Mouse (Mus musculus): ENCODE data around the gene Dpy19l1. TPM values are rescaled to one million over a fixed set of nuclear protein-coding genes. Genes with fewer than 3 reads are reported as not detected.
A peak's percentile ranks its signal among the peaks of the same experiment; 100 is the strongest.

Gene Dpy19l1
- polyA plus RNA-seq, 1 experiment: 0.51 TPM

DNA sequence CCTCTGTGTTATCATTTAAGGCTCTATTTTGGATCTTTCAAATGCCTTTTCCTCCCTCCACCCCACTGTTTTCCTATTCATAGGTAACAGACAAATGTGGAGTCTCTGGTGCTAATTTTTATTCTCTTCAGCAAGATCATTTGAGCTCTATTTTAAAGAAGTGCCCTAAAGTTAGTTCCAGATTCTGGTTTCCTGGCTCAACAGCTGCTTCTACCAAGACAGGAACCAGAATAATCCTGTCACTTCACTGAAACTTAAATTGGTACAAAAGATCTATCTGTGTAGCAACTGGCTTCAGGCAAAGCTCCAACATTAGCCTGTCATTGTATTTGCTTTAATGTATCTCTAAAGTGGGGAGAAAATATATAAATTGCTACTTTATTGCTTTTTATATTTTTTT is 3.6 kb upstream of the Dpy19l1 start:
- H3K4me1 ChIP-seq (ENCODE audit: control insufficient read depth): peaks cover 23% of the 10 kb centered on the region
- H3K9me3 ChIP-seq (ENCODE audit: control insufficient read depth, low read length): no peaks in the 10 kb centered on the region
- H3K4me3 ChIP-seq (replicated peaks): no peak overlapping the region
- H3K27me3 ChIP-seq (ENCODE audit: control insufficient read depth): no peaks in the 10 kb centered on the region
- TF ChIP-seq GATA1 (IDR thresholded peaks at IDR 0.05; ENCODE audit: low read length) (no peak), TAL1 (IDR thresholded peaks at IDR 0.05; ENCODE audit: low read length) (no peak)
- H3K36me3 ChIP-seq (ENCODE audit: control insufficient read depth): no peaks in the 10 kb centered on the region

DNA sequence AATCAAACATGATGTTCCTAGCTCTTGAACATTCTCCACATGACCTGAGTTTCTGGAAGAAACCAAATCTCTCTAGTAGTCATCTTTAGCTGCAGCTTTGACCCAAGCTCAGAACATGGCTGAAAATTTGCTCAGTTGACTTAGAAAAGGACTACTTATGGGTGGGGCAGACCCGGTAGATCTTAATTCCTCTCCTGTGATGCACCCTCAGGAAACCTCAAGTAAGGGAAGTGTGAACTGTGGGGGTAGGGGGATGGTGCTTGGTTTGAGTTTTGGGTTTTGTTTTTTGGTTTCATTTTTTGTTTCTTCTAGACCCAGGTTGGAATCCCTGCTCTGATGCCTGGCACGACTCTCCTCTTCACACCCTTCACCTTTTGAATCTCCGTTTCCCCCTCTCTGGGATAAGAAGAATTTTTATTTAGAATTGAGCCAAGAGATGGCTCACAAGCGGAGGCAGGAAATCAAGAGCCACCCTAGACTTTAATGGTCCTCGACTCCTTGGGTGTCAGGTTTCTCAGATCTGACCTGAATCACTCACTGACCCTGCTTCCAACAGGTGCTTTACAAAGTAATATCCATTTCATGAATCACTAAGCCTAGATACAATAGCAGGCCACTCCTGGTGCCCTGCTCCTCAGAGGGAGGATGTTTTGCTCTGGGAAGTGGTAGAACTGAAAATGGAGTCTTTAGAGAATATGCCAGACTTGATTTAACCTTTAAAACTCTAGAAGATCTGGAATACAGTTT is 2.2 kb upstream of the Dpy19l1 start:
- TF ChIP-seq GATA1 (IDR thresholded peaks at IDR 0.05; ENCODE audit: low read length) (no peak), TAL1 (IDR thresholded peaks at IDR 0.05; ENCODE audit: low read length) (no peak)
- Histone ChIP-seq H3K9me3 (ENCODE audit: control insufficient read depth, low read length) (no peaks in the 10 kb centered on the region), H3K36me3 (ENCODE audit: control insufficient read depth) (no peaks in the 10 kb centered on the region), H3K4me1 (ENCODE audit: control insufficient read depth) (peaks cover 36% of the 10 kb centered on the region), H3K27me3 (ENCODE audit: control insufficient read depth) (no peaks in the 10 kb centered on the region), H3K4me3 (replicated peaks) (no peak overlapping the region)

DNA sequence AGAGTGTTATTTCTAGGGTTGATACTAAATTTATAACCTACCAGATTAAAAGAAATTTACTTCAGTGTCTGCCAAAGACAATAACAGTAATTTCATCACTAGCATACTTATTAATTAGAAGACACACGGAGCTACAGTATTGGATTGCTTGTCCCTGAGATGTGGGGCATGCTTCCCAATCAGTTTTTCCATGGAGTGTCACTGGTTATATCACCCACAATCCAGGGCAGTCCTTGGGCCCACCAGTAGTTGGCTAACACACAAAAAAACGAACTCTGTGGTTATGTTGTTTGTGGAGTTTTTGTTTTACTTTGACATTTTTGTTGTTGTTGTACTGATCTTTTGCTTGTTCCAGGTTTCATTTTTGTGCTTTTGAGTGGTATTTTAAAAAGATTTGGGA is 1.4 kb upstream of the Dpy19l1 start:
- Histone ChIP-seq H3K4me1 (ENCODE audit: control insufficient read depth) (peaks cover 44% of the 10 kb centered on the region), H3K27me3 (ENCODE audit: control insufficient read depth) (no peaks in the 10 kb centered on the region), H3K36me3 (ENCODE audit: control insufficient read depth) (peaks cover 3% of the 10 kb centered on the region), H3K9me3 (ENCODE audit: control insufficient read depth, low read length) (no peaks in the 10 kb centered on the region), H3K4me3 (replicated peaks) (no peak overlapping the region)
- TF ChIP-seq GATA1 (IDR thresholded peaks at IDR 0.05; ENCODE audit: low read length) (no peak), TAL1 (IDR thresholded peaks at IDR 0.05; ENCODE audit: low read length) (no peak)

DNA sequence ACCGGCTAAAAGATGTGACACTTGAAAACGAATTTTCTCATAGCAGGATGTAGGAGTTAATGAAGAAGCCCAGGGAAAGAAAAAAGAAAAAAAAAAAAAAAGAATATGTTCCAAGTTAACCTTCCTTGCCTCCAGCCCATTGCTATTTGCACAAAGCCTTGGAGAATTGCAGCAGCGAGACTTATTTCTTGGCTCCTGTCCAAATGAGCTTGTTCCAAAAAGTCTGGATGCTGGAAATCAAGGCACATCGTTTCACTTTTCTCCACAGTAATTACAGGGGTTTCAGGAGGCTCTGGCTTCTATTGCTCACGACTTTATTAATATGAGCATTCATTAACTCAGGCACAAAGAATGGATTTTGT is 899 bp upstream of the Dpy19l1 start:
- Histone ChIP-seq H3K27me3 (ENCODE audit: control insufficient read depth) (no peaks in the 10 kb centered on the region), H3K4me3 (replicated peaks) (peak overlapping the region; percentile 85), H3K9me3 (ENCODE audit: control insufficient read depth, low read length) (no peaks in the 10 kb centered on the region), H3K4me1 (ENCODE audit: control insufficient read depth) (peaks cover 44% of the 10 kb centered on the region), H3K36me3 (ENCODE audit: control insufficient read depth) (peaks cover 3% of the 10 kb centered on the region)
- TF ChIP-seq TAL1 (IDR thresholded peaks at IDR 0.05; ENCODE audit: low read length): no peak
- no peak for TF ChIP-seq GATA1 (IDR thresholded peaks at IDR 0.05; ENCODE audit: low read length)

DNA sequence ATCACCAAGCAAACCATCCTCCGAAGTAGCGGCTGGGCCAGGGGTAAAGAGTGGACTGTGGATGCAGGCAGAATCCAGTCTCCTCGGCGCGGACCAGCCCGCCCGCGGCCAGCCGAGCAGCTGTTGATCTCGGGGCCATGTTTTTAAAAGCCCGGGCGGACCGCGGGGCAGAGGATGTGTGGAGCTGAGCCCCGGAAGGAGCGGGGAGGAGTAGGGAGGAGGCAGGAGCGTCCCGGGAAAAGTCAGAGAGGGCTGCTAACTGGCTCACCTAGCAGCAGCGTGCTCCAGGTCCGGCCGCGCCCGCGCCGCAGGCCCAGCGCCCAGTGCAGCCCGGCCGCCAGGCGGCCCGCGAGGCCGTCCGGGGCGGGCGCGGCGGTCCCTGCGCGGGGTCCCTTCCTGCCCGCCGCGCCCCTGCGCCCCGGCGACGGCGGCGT is 352 bp downstream of the Dpy19l1 start:
- Histone ChIP-seq H3K9me3 (ENCODE audit: control insufficient read depth, low read length) (0 out of 2 replicates have a peak, but pooled peaks cover 4% of the 10 kb centered on the region), H3K27me3 (ENCODE audit: control insufficient read depth) (no peaks in the 10 kb centered on the region), H3K4me1 (ENCODE audit: control insufficient read depth) (peaks cover 53% of the 10 kb centered on the region), H3K36me3 (ENCODE audit: control insufficient read depth) (peaks cover 11% of the 10 kb centered on the region), H3K4me3 (replicated peaks) (peak overlapping the region; percentile 85)
- TF ChIP-seq GATA1 (IDR thresholded peaks at IDR 0.05; ENCODE audit: low read length) (no peak), TAL1 (IDR thresholded peaks at IDR 0.05; ENCODE audit: low read length) (no peak)

DNA sequence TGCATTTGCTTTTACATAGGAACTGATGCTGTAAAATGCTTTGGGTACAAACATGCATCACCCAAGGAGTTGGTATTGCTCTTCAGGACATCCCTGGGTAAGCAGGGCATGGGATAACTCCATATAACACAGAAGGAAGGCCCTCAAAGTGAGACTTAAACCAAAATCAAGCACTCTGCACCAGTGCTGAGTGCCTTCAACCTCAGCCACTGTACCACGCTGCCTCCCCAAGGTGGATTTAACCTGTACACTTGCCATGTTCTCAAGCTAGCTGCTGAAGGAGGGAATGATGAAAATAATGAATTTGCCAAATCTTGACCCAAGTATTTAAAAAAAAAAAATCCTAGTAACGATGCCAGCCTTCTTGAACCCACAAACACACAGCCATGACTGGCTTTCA is 1.3 kb downstream of the Dpy19l1 start:
- TF ChIP-seq TAL1 (IDR thresholded peaks at IDR 0.05; ENCODE audit: low read length): no peak
- no peak for TF ChIP-seq GATA1 (IDR thresholded peaks at IDR 0.05; ENCODE audit: low read length)

DNA sequence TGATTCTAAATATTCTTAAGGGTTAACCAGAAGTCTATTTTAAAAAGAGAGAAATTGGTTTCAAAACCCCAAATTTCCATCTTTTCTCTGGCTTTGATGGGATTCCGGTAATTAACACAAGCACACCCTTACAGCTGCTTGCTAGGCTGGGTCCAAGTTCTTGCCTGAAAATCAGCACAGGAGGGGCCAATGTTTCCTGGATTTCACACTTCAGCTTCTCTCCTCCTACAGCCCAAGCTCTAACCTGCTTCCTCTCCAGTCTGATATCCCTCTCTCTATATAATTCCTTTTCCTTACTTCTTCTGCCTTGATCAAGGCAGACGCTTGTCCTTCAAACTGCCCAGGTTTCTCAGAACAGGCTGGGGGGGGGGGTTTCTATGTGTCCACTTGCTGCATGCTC is 6.7 kb downstream of the Dpy19l1 start:
- Histone ChIP-seq H3K36me3 (ENCODE audit: control insufficient read depth) (peaks cover 15% of the 10 kb centered on the region), H3K27me3 (ENCODE audit: control insufficient read depth) (no peaks in the 10 kb centered on the region), H3K4me1 (ENCODE audit: control insufficient read depth) (peaks cover 33% of the 10 kb centered on the region), H3K4me3 (replicated peaks) (no peak overlapping the region), H3K9me3 (ENCODE audit: control insufficient read depth, low read length) (0 out of 2 replicates have a peak, but pooled peaks cover 4% of the 10 kb centered on the region)
- TF ChIP-seq TAL1 (IDR thresholded peaks at IDR 0.05; ENCODE audit: low read length): no peak
- no peak for TF ChIP-seq GATA1 (IDR thresholded peaks at IDR 0.05; ENCODE audit: low read length)

More for the DNA sequence above, 1.3 kb downstream of the Dpy19l1 start:
- Histone ChIP-seq H3K4me3 (replicated peaks) (peak overlapping the region; percentile 85), H3K36me3 (ENCODE audit: control insufficient read depth) (peaks cover 11% of the 10 kb centered on the region), H3K9me3 (ENCODE audit: control insufficient read depth, low read length) (0 out of 2 replicates have a peak, but pooled peaks cover 4% of the 10 kb centered on the region), H3K4me1 (ENCODE audit: control insufficient read depth) (peaks cover 53% of the 10 kb centered on the region), H3K27me3 (ENCODE audit: control insufficient read depth) (no peaks in the 10 kb centered on the region)

DNA sequence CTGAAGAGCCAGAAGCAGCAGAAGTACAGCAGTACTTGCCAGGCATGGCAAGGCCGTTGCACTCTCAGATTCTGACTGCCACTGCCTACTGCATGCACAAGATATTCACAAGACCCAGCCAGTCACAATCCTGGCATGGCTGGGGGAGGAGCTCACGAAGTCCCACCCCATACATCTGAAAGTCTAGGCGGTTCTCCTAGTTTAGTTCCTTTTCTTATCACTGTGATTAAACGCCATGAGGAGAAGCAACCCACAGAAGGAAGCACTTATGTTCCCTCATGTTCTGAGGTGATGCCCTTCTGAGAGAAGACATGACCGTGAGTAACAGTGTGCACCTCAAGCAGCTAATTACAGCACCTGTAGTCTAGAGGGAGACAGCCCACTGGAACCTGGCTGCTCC is 12.4 kb downstream of the Dpy19l1 start:
- Histone ChIP-seq H3K36me3 (ENCODE audit: control insufficient read depth) (peaks cover 8% of the 10 kb centered on the region), H3K4me1 (ENCODE audit: control insufficient read depth) (peaks cover 57% of the 10 kb centered on the region), H3K4me3 (replicated peaks) (no peak overlapping the region), H3K9me3 (ENCODE audit: control insufficient read depth, low read length) (no peaks in the 10 kb centered on the region), H3K27me3 (ENCODE audit: control insufficient read depth) (no peaks in the 10 kb centered on the region)
- no peak for TF ChIP-seq GATA1 (IDR thresholded peaks at IDR 0.05; ENCODE audit: low read length)
- no peak for TF ChIP-seq TAL1 (IDR thresholded peaks at IDR 0.05; ENCODE audit: low read length)

DNA sequence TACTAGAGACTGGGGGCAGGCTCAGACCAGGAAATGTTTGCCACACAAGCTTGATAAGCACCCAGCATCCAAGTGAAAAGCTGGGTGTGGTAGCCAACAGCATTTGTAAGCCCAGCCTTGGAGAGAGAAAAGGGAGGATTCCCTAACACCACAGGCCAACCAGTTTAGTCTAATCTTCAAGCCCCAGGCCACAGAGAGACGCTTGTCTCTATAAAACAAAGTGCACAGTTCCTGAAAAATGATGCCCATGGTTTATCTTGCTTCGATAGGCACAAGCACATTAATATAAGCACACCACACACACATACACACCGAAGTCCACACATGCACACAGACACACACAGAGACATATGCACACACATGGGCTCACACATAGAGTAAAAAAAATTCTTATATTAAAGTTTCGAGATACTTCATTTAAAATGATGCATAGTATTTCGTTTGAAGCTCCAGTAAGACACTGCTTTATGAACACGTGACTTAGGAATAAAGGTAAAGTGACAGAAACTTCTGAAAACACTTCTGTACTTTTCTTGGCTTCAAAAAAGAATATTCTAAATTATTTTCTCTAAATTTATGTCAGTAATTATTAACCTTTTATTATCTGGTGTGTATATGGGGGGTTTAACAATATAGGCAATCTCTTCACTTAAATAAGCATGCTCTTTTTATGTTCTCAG is 14.4 kb downstream of the Dpy19l1 start:
- Histone ChIP-seq H3K36me3 (ENCODE audit: control insufficient read depth) (peaks cover 9% of the 10 kb centered on the region), H3K27me3 (ENCODE audit: control insufficient read depth) (no peaks in the 10 kb centered on the region), H3K4me3 (replicated peaks) (no peak overlapping the region), H3K9me3 (ENCODE audit: control insufficient read depth, low read length) (no peaks in the 10 kb centered on the region), H3K4me1 (ENCODE audit: control insufficient read depth) (peaks cover 54% of the 10 kb centered on the region)
- TF ChIP-seq GATA1 (IDR thresholded peaks at IDR 0.05; ENCODE audit: low read length) (no peak), TAL1 (IDR thresholded peaks at IDR 0.05; ENCODE audit: low read length) (peak; percentile 34; the same call in 2 of the 3 replicates)
